Mouse (Mus musculus) layer of hippocampus, adult 11-12 months (tissue): Measurements from ENCODE around the gene Fam171a2.

Experiments used
- DNase-seq: peaks from one replicate; pipeline ENCODE4 v3.0.0; 2022; ENCODE audit warnings: low spot score

Fam171a2 gene

GRCm38 (mm10) chr11:102453131-102453530 is 5.6 kb upstream of the Fam171a2 start:
- DNase-seq = no peak

- no peak for DNase-seq
Observed at GRCm38 (mm10) chr11:102449043-102450008, 1.8 kb upstream of the Fam171a2 start.

- no peak for DNase-seq
Observed at GRCm38 (mm10) chr11:102448327-102448726, 845 bp upstream of the Fam171a2 start.

GRCm38 (mm10) chr11:102446581-102447461 is 661 bp downstream of the Fam171a2 start:
- DNase-seq = no peak

- no peak for DNase-seq
Observed at GRCm38 (mm10) chr11:102445891-102446361, 1.6 kb downstream of the Fam171a2 start.

- no peak for DNase-seq
Observed at GRCm38 (mm10) chr11:102445264-102445890, 2.1 kb downstream of the Fam171a2 start.

- DNase-seq = no peak
Observed at GRCm38 (mm10) chr11:102444781-102445180, 2.7 kb downstream of the Fam171a2 start.

- DNase-seq = no peak
Observed at GRCm38 (mm10) chr11:102444321-102444720, 3.2 kb downstream of the Fam171a2 start.

GRCm38 (mm10) chr11:102443740-102444139 is 3.7 kb downstream of the Fam171a2 start:
- DNase-seq = no peak

GRCm38 (mm10) chr11:102442089-102442488 is 5.4 kb downstream of the Fam171a2 start:
- no peak for DNase-seq

- no peak for DNase-seq
Observed at GRCm38 (mm10) chr11:102441434-102441833, 6.0 kb downstream of the Fam171a2 start.

GRCm38 (mm10) chr11:102440255-102440654 is 7.2 kb downstream of the Fam171a2 start:
- DNase-seq = no peak

GRCm38 (mm10) chr11:102439093-102440082 is 8.1 kb downstream of the Fam171a2 start:
- peak; percentile 38 for DNase-seq

- peak; percentile 85 for DNase-seq
Observed at GRCm38 (mm10) chr11:102438212-102439092, 9.0 kb downstream of the Fam171a2 start.

GRCm38 (mm10) chr11:102437120-102438061 is 10.1 kb downstream of the Fam171a2 start:
- peak; percentile 70 for DNase-seq

- DNase-seq = no peak
Observed at GRCm38 (mm10) chr11:102436471-102436790, 11.1 kb downstream of the Fam171a2 start.

- peak; percentile 36 for DNase-seq
Observed at GRCm38 (mm10) chr11:102435754-102436470, 11.6 kb downstream of the Fam171a2 start.
